In genomic region chr6:8956743-8957528, GRCm38 (mm10) we compare ENCODE assay signal across 12 mouse cellular contexts. TPM values are rescaled to one million over a fixed set of nuclear protein-coding genes. Genes with fewer than 3 reads are reported as not detected.
A peak's percentile ranks its signal among the peaks of the same experiment; 100 is the strongest.
DNase-seq lines count a peak whose midpoint lies in the region; ATAC-seq and TF ChIP-seq lines count a peak whose summit lies in the region.
"Had no signal": no experiment of that assay in that cellular context is flagged by ENCODE, and none has a peak within 500 bp of the region (broad histone marks: within the 10 kb centered on the region; RNA-seq: fewer than 3 reads in every experiment).

No protein-coding gene starts in this region.

- peaks cover 28% of the 10 kb centered on the region for H3K27me3 ChIP-seq in forebrain, embryonic 14.5 days (replicated peaks; ENCODE audit: control insufficient read depth, insufficient read depth, low read length)
- H3K27me3 ChIP-seq in midbrain, embryonic 12.5 days, result peaks cover 55% of the 10 kb centered on the region
- H3K27me3 ChIP-seq in kidney, adult 2 months (replicated peaks; ENCODE audit: control insufficient read depth, insufficient read depth, low read length), result peaks cover 1% of the 10 kb centered on the region; the same call in 1 of the 2 replicates

- WGBS in forebrain, embryonic 14.5 days, result under 1% methylated on average over 25 of the region's 25 CpGs
- WGBS in midbrain, embryonic 12.5 days, result under 1% methylated on average over 25 of the region's 25 CpGs
- 1% methylated on average over 25 of the region's 25 CpGs for WGBS in kidney, adult 2 months

- peak; percentile 41 for DNase-seq in left cerebral cortex, postnatal 4 days
- no peak for DNase-seq in left cerebral cortex, adult 9 months (ENCODE audit: low spot score in 2 of 2)
- peak; percentile 85 for DNase-seq in forebrain, embryonic 14.5 days (ENCODE audit: low spot score)
- DNase-seq in thymus, postnatal 0 days (ENCODE audit: low spot score), result no peak
- DNase-seq in gastrocnemius, postnatal 10 days, result no peak
- DNase-seq in thymus, postnatal 10 days (ENCODE audit: low spot score in 2 of 2), result no peak
- DNase-seq in kidney, adult 2 months, result no peak

- peaks cover 17% of the 10 kb centered on the region for H3K4me1 ChIP-seq in forebrain, embryonic 14.5 days (ENCODE audit: control insufficient read depth, insufficient read depth, low read length)
- peaks cover 26% of the 10 kb centered on the region for H3K4me1 ChIP-seq in midbrain, embryonic 12.5 days
- H3K4me1 ChIP-seq in kidney, adult 2 months (ENCODE audit: control insufficient read depth, insufficient read depth, low read length), result no peaks in the 10 kb centered on the region
- H3K4me1 ChIP-seq: stomach, embryonic 15.5 days had no signal

- no peak for TF ChIP-seq CTCF in kidney, adult 2 months (conservative IDR thresholded peaks at IDR 0.05; ENCODE audit: insufficient read depth, insufficient read length, low read depth, low read length)

- TF ChIP-seq POLR2A in kidney, adult 2 months (IDR thresholded peaks at IDR 0.05; ENCODE audit: low read depth, low read length), result no peak

- peak overlapping the region; percentile 25; the same call in 1 of the 2 replicates for H3K9ac ChIP-seq in forebrain, embryonic 14.5 days (ENCODE audit: low read length)
- no peak overlapping the region for H3K9ac ChIP-seq in midbrain, embryonic 12.5 days (replicated peaks)
- H3K9ac ChIP-seq: stomach, embryonic 15.5 days had no signal

- no peaks in the 10 kb centered on the region for H3K36me3 ChIP-seq in forebrain, embryonic 14.5 days (ENCODE audit: control insufficient read depth, insufficient read depth, low read length)
- H3K36me3 ChIP-seq in midbrain, embryonic 12.5 days, result no peaks in the 10 kb centered on the region
- H3K36me3 ChIP-seq in kidney, adult 2 months (ENCODE audit: control insufficient read depth, insufficient read depth, low read length), result no peaks in the 10 kb centered on the region
- H3K36me3 ChIP-seq: stomach, embryonic 15.5 days had no signal

- no peaks in the 10 kb centered on the region for H3K9me3 ChIP-seq in forebrain, embryonic 14.5 days (replicated peaks; ENCODE audit: control insufficient read depth, low read length)
- no peaks in the 10 kb centered on the region for H3K9me3 ChIP-seq in midbrain, embryonic 12.5 days
- H3K9me3 ChIP-seq: stomach, embryonic 15.5 days had no signal

- peak overlapping the region; percentile 27; the same call in 1 of the 2 replicates for H3K27ac ChIP-seq in forebrain, embryonic 14.5 days (ENCODE audit: low read depth, low read length)
- H3K27ac ChIP-seq in midbrain, embryonic 12.5 days (replicated peaks), result no peak overlapping the region
- no peak overlapping the region for H3K27ac ChIP-seq in kidney, adult 2 months (ENCODE audit: insufficient read depth, low read depth, low read length)
- H3K27ac ChIP-seq: stomach, embryonic 15.5 days had no signal

- H3K4me2 ChIP-seq in forebrain, embryonic 14.5 days (ENCODE audit: low read length), result peak overlapping the region; percentile 51
- peak overlapping the region; percentile 57 for H3K4me2 ChIP-seq in midbrain, embryonic 12.5 days (replicated peaks)

- intact Hi-C loops in left cerebral cortex, postnatal 4 days (cut with DNase I), result loop anchor here (10.0 kb wide), 1 partner anchor 278 kb away; no protein-coding TSS in a partner anchor

- H3K4me3 ChIP-seq in forebrain, embryonic 14.5 days (ENCODE audit: low read depth, low read length), result peak overlapping the region; percentile 22
- peak overlapping the region; percentile 31 for H3K4me3 ChIP-seq in midbrain, embryonic 12.5 days
- H3K4me3 ChIP-seq in kidney, adult 2 months (ENCODE audit: insufficient read depth, low read depth, low read length), result no peak overlapping the region
- H3K4me3 ChIP-seq: stomach, embryonic 15.5 days had no signal

- ATAC-seq in forebrain, embryonic 14.5 days, result peak; percentile 82
- ATAC-seq in midbrain, embryonic 12.5 days (ENCODE audit: low FRiP score, low read depth), result peak; percentile 90

RNA-seq across cellular contexts. Expression of gene Nxph1, which starts 8.7 kb away (rescaled TPM):
- total RNA-seq in left cerebral cortex, postnatal 4 days (2021), result 10 to 100 TPM; 67.6 to 70.0 TPM
- 37.5 and 44.9 TPM in 2 replicates for polyA plus RNA-seq in forebrain, embryonic 14.5 days (2014; fragmentation: Nextera tagmentation; extraction: Ambion mirVana)
- polyA plus RNA-seq in midbrain, embryonic 12.5 days (2016; fragmentation: Nextera tagmentation; extraction: Ambion mirVana), result 15.7 and 16.5 TPM in 2 replicates
- 0.18 and 0.25 TPM in 2 replicates for polyA plus RNA-seq in thymus, postnatal 0 days (2015; fragmentation: Nextera tagmentation; extraction: Ambion mirVana)
- total RNA-seq in gastrocnemius, postnatal 10 days (2021), result under 1 TPM in 1 of 2 experiments, not detected in 1; 0.09 TPM
- polyA plus RNA-seq in kidney, adult 2 months (2012; rRNA removed), result 0.11 TPM in 1 of 2 replicates, not detected in the other
- total RNA-seq: gastrocnemius, adult 8-10 months; hematopoietic stem cell, adult 5-6 weeks had no signal
- polyA plus RNA-seq: liver, embryonic 16.5 days had no signal

Comparison
In these comparisons a context has a peak if more than half of its experiments do, and no peak if none do; other contexts are left out.
1. DNase-seq: peak in left cerebral cortex, postnatal 4 days (single experiment) and forebrain, embryonic 14.5 days (single experiment); none in left cerebral cortex, adult 9 months (0 of 2), thymus, postnatal 0 days (single experiment), gastrocnemius, postnatal 10 days (single experiment), thymus, postnatal 10 days (0 of 2) and kidney, adult 2 months (single experiment).
2. RNA of gene Nxph1, which starts 8.7 kb away (polyA plus RNA-seq): 37.5 to 44.9 TPM in forebrain, embryonic 14.5 days and 15.7 to 16.5 TPM in midbrain, embryonic 12.5 days; 0.18 to 0.25 TPM in thymus, postnatal 0 days and 0.11 TPM in kidney, adult 2 months; every median in the first group is over 10 times any median in the second.